Mouse (Mus musculus) heart, embryonic 11.5 days (tissue): Measurements from ENCODE around the gene Heatr6. TPM values are rescaled to one million over a fixed set of nuclear protein-coding genes. Genes with fewer than 3 reads are reported as not detected.

Source experiments
- ATAC-seq: fragments of 200-750 bp; cut with Nextera tagmentation; replicated peaks from 2 replicates; pipeline ENCODE4 v1.8.0; 2017; ENCODE audit warnings: moderate library complexity; ENCODE audit not compliant: insufficient number of reproducible peaks, low FRiP score, low TSS enrichment
- H3K27ac ChIP-seq: fragments of 300-500 bp; sonication (generic); 2 replicates; pipeline ENCODE4 v1.5.1; 2014; ENCODE audit warnings: mild to moderate bottlenecking, low read depth, low read length
- H3K27me3 ChIP-seq: fragments of 300-500 bp; sonication (generic); 2 replicates; pipeline ENCODE4 v1.6.1; 2014; ENCODE audit warnings: mild to moderate bottlenecking, low read length, mixed read lengths; ENCODE audit not compliant: control insufficient read depth, insufficient read depth
- H3K36me3 ChIP-seq: fragments of 300-500 bp; sonication (generic); 2 replicates; pipeline ENCODE4 v1.6.1; 2014; ENCODE audit warnings: mild to moderate bottlenecking, low read length, moderate library complexity, mixed read lengths; ENCODE audit not compliant: control insufficient read depth, insufficient read depth
- H3K4me1 ChIP-seq: fragments of 300-500 bp; sonication (generic); 2 replicates; pipeline ENCODE4 v1.6.1; 2014; ENCODE audit warnings: low read length; ENCODE audit not compliant: control insufficient read depth, insufficient read depth
- H3K4me2 ChIP-seq: fragments of 300-500 bp; sonication (generic); 2 replicates; pipeline ENCODE4 v1.6.1; 2014; ENCODE audit warnings: mild to moderate bottlenecking, moderate library complexity
- H3K4me3 ChIP-seq: fragments of 300-500 bp; sonication (generic); 2 replicates; pipeline ENCODE4 v1.5.1; 2014; ENCODE audit warnings: low read depth, low read length
- H3K9ac ChIP-seq: fragments of 300-500 bp; sonication (generic); 2 replicates; pipeline ENCODE4 v1.6.1; 2014; ENCODE audit warnings: mild to moderate bottlenecking, low read depth, low read length, moderate library complexity
- H3K9me3 ChIP-seq: fragments of 300-500 bp; sonication (generic); replicated peaks from 2 replicates; pipeline ENCODE4 v1.6.1; 2016; ENCODE audit warnings: low read length; ENCODE audit not compliant: control insufficient read depth
- WGBS: fragments of 180-500 bp; shearing (Covaris S2); extraction: QIAGEN DNeasy Blood & Tissue Kit; methylation state at CpG from one replicate; pipeline ENCODE4 v1.1.7; 2014; ENCODE audit not compliant: insufficient replicate concordance; 5-methylcytosine and 5-hydroxymethylcytosine counted together
- polyA plus RNA-seq: library from polyadenylated mRNA; unstranded; fragments of >200 nt; fragmentation: Nextera tagmentation; extraction: Ambion mirVana; gene quantifications from 2 replicates; pipeline ENCODE4 v1.2.1, GENCODE M21; 2014

The Heatr6 gene
- polyA plus RNA-seq, 1 experiment from 2014 or later, result 16.1 TPM

DNA sequence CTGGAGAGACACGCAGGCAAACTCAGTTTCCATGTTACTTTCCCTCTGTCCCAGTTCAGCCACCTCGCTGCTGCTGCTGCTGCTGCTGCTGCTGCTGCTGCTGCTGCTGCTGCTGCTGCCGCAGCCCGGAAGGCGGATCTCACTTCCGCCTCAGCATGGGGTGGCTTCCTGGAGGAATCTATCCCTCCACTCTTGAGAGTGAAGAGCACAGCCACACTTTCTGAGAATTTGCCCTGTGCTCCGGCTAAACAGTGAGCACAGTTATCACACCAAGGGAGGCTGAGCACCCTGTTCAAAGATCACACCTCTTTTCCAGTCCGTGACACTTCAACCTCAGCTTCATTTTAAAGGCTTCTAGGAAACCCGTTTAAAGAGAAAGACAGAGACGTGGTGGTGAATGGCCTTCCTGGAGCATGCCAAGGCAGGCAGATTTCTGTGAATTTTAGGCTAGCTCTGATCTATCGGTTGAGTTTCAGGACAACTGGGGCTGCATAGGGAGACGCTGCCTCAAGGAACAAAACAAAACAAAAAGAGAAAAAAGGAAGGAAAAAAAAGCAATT lies 46.5 kb downstream of the Heatr6 start:
- Histone ChIP-seq H3K27me3 (no peaks in the 10 kb centered on the region), H3K4me3 (no peak overlapping the region), H3K4me2 (no peak overlapping the region; the same call in 1 of the 2 replicates), H3K4me1 (0 out of 2 replicates have a peak, but pooled peaks cover 2% of the 10 kb centered on the region), H3K27ac (no peak overlapping the region), H3K36me3 (no peaks in the 10 kb centered on the region), H3K9ac (no peak overlapping the region), H3K9me3 (no peaks in the 10 kb centered on the region)
- ATAC-seq, result no peak
- 67% methylated on average over 12 of the region's 12 CpGs for WGBS

DNA sequence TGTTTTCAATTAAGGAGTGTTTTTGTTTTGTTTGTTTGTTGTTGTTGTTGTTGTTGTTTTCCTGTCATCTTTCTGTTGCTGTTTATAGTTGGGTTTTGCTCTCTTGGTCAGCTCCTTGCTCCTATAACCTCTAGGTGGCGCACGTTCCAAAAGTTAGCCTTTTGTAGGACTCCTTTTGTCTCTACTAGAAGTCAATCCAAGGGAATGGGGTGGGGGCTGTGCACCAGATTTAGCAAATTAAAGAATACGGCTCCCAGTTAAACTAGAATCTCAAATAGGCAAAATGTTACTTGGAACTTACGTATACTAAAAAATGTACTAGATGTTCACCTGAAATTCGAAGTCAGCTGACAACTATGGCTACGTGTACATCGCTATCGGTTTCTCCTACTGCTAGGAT lies 48.7 kb downstream of the Heatr6 start:
- 69% methylated on average over 8 of the region's 8 CpGs for WGBS
- Histone ChIP-seq H3K4me1 (0 out of 2 replicates have a peak, but pooled peaks cover 2% of the 10 kb centered on the region), H3K9ac (no peak overlapping the region), H3K27ac (no peak overlapping the region), H3K27me3 (no peaks in the 10 kb centered on the region), H3K4me3 (no peak overlapping the region), H3K9me3 (no peaks in the 10 kb centered on the region; the same call in 1 of the 2 replicates), H3K4me2 (no peak overlapping the region), H3K36me3 (no peaks in the 10 kb centered on the region)
- no peak for ATAC-seq

DNA sequence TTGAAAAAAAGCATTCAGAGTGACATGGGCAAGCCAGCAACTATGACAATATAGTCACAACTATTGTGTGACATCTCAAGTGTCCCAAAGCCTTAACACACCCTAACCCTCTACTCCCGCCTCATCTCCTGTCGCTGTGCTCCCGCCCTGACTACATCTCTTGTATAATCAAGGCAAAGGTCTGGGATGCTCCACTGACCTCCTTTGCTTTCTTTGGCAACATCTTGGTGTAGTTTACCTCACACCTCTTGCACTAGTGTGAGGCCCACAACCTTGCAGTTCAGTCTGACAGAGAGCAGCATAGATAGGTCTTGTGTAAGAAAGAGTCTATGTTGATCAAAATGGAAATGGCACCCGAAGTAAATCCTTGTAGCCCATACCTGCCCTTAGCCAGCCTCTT lies 49.1 kb downstream of the Heatr6 start:
- no peak overlapping the region for H3K4me2 ChIP-seq
- H3K9me3 ChIP-seq, result no peaks in the 10 kb centered on the region; the same call in 1 of the 2 replicates
- H3K27ac ChIP-seq, result no peak overlapping the region
- H3K4me3 ChIP-seq, result no peak overlapping the region
- 84% methylated on average over 4 of the region's 4 CpGs for WGBS
- H3K9ac ChIP-seq, result no peak overlapping the region
- 0 out of 2 replicates have a peak, but pooled peaks cover 2% of the 10 kb centered on the region for H3K4me1 ChIP-seq
- H3K36me3 ChIP-seq, result no peaks in the 10 kb centered on the region
- ATAC-seq, result no peak
- H3K27me3 ChIP-seq, result no peaks in the 10 kb centered on the region

DNA sequence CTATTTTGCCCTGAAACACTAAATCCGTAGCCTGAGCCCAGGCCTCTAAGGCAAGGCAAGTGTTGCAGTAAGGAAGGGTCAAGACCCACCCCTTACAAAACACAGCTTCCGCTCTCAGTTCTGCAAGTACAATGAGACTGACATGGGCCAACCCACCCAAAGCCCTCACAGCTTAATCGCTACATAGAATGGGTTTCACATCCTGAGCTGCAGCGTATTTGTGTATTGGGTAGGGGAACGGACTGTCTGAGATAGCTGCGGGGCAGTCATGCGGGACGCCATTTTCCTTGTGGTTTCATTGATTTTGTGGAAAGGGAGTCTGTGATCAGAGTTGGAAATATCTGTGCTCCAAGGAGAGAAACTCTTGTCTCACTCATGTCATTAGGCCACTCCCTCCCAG lies 56.9 kb downstream of the Heatr6 start:
- no peak for ATAC-seq
- Histone ChIP-seq H3K27ac (no peak overlapping the region), H3K9ac (no peak overlapping the region), H3K4me1 (no peaks in the 10 kb centered on the region), H3K4me3 (no peak overlapping the region), H3K9me3 (no peaks in the 10 kb centered on the region; the same call in 1 of the 2 replicates), H3K36me3 (no peaks in the 10 kb centered on the region), H3K27me3 (no peaks in the 10 kb centered on the region; the same call in 1 of the 2 replicates), H3K4me2 (no peak overlapping the region)
- 83% methylated on average over 8 of the region's 8 CpGs for WGBS

DNA sequence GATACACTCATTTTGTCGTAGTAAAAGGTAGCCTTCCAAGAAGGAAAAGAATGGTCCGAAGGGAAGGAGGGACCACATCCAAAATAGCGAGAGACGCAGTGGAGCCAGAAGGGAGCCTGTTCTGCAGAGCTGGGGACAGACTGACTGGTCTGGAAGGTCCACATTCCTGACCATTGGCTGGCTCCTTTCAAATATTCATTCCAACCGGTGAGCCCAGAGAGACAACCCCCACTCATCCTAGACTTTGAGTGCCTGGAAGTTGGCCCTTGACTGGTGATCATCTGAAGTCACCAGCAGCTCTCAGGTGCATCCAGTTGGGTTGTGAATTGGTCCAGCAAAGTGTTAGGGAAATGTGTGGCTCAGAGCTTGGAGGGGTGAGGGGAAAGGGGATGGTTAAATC lies 61.7 kb downstream of the Heatr6 start:
- no peaks in the 10 kb centered on the region for H3K36me3 ChIP-seq
- H3K4me1 ChIP-seq, result no peaks in the 10 kb centered on the region
- 82% methylated on average over 5 of the region's 5 CpGs for WGBS
- peaks cover 3% of the 10 kb centered on the region; the same call in 1 of the 2 replicates for H3K27me3 ChIP-seq
- no peaks in the 10 kb centered on the region for H3K9me3 ChIP-seq
- no peak overlapping the region for H3K4me3 ChIP-seq
- H3K4me2 ChIP-seq, result no peak overlapping the region
- no peak overlapping the region for H3K9ac ChIP-seq
- ATAC-seq, result no peak
- no peak overlapping the region for H3K27ac ChIP-seq

DNA sequence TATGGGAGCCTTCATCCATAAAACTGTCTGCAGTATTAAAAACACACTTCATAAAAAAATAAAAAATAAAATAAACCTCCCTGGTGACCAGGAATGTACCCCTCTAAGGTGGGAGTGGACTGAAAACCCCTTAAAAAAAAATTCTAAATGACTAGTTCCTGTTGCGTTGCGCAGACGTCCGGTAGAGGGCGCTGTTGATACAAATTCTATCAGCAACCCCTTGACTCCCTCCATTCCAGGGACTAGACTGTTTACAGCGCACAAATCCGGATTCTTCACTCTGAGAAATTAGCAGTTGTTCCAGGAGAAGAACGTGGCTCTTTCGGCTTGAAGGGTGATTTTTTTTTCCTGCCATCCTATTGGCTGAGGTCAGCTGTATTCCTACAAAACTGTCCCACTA lies 62.1 kb downstream of the Heatr6 start:
- no peaks in the 10 kb centered on the region for H3K9me3 ChIP-seq
- H3K4me1 ChIP-seq, result no peaks in the 10 kb centered on the region
- no peaks in the 10 kb centered on the region for H3K36me3 ChIP-seq
- H3K9ac ChIP-seq, result no peak overlapping the region
- H3K27me3 ChIP-seq, result peaks cover 3% of the 10 kb centered on the region; the same call in 1 of the 2 replicates
- 12% methylated on average over 9 of the region's 9 CpGs for WGBS
- no peak overlapping the region for H3K4me2 ChIP-seq
- no peak for ATAC-seq
- H3K4me3 ChIP-seq, result no peak overlapping the region
- no peak overlapping the region for H3K27ac ChIP-seq

DNA sequence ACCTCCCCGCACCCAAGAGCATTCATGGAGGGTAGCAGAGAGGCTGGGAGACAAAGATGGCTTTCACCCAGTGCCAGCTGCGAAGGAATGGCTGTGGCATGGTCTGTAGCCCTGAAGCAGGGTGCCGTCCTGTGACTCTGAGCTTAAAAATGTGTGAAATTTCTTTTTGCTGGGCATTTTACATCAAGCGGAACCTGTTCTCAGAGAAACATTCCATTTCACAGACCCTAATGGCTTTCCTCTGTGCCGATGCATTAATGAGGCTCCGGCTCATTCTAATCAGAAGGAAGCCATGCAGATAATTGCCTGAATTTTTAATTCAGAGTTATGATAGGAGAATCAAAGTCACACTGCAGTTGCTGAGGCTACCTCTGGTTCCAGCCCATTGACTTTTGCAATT lies 63.6 kb downstream of the Heatr6 start:
- WGBS, result 74% methylated on average over 6 of the region's 6 CpGs
- H3K4me1 ChIP-seq, result no peaks in the 10 kb centered on the region
- H3K36me3 ChIP-seq, result no peaks in the 10 kb centered on the region
- no peak for ATAC-seq
- H3K4me3 ChIP-seq, result no peak overlapping the region
- no peak overlapping the region for H3K9ac ChIP-seq
- no peak overlapping the region for H3K27ac ChIP-seq
- no peaks in the 10 kb centered on the region for H3K9me3 ChIP-seq
- no peak overlapping the region for H3K4me2 ChIP-seq
- peaks cover 3% of the 10 kb centered on the region; the same call in 1 of the 2 replicates for H3K27me3 ChIP-seq

DNA sequence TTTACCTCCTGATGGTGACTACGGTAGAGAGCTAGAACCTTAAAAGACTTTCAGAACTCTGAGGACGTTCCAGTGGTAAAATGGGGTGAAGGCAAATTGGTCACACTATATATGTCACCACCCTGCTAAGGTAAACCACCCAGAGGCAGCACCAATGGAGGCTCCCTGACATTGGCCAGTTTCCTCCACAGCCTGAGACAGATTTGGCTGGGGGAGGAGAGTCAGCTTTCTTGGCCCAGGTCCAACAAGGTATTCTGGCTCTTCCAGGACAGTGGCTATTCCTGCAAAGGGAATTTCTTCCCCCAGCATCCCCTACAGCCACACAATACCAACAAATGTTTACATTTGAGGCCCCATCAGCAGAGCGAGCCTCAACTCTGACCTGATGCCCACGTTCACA lies 64.5 kb downstream of the Heatr6 start:
- WGBS, result 65% methylated on average over 4 of the region's 4 CpGs

DNA sequence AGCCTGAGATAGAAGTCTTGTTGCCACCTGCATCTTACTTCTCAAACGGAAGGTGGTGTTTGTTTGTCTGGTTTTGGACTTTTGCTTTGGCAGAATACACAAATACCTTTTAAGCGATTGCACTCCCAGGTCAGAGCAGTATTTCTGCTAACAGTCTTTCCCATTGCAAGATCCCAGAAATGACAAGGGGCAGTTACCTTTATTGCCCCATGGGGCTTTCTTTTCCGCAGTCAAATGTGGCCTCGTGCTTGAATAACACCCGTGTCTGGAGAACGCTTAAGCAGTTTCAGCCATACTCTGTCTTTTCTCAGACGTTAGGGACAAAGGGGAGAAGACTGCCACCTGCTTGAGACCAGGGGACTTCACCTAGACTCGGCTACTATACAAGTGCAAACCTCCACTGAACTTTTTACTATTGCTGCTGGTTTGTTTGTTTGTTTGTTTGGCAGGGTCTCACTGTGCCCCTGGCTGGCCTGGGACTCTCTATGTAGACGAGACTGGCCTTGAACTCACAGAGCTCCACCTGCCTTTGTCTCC lies 65.2 kb downstream of the Heatr6 start:
- H3K27ac ChIP-seq, result no peak overlapping the region
- no peaks in the 10 kb centered on the region for H3K9me3 ChIP-seq
- H3K4me1 ChIP-seq, result no peaks in the 10 kb centered on the region
- no peaks in the 10 kb centered on the region for H3K36me3 ChIP-seq
- no peak overlapping the region for H3K4me2 ChIP-seq
- ATAC-seq, result no peak
- H3K27me3 ChIP-seq, result 0 out of 2 replicates have a peak, but pooled peaks cover 3% of the 10 kb centered on the region
- WGBS, result 56% methylated on average over 9 of the region's 9 CpGs
- no peak overlapping the region for H3K9ac ChIP-seq
- H3K4me3 ChIP-seq, result no peak overlapping the region

More for the DNA sequence above, 64.5 kb downstream of the Heatr6 start:
- H3K9me3 ChIP-seq, result no peaks in the 10 kb centered on the region
- 0 out of 2 replicates have a peak, but pooled peaks cover 3% of the 10 kb centered on the region for H3K27me3 ChIP-seq
- H3K4me3 ChIP-seq, result no peak overlapping the region
- H3K9ac ChIP-seq, result no peak overlapping the region
- H3K4me1 ChIP-seq, result no peaks in the 10 kb centered on the region
- no peak for ATAC-seq
- no peak overlapping the region for H3K4me2 ChIP-seq
- H3K27ac ChIP-seq, result no peak overlapping the region
- no peaks in the 10 kb centered on the region for H3K36me3 ChIP-seq
